Mouse (Mus musculus) forebrain, embryonic 14.5 days (tissue): ENCODE measurements at regions not wholly inside any gene's neighbourhood (a gene's known extent, or its start where the extent isn't known, plus 50 kb on each side); places are given as distances from the start of the nearest gene placed in this dataset.

ENCODE experiments used
- ATAC-seq: fragments of 200-750 bp; cut with Nextera tagmentation; 2 replicates; pipeline ENCODE4 v1.8.0; 2017; ENCODE audit warnings: mild to moderate bottlenecking, moderate library complexity
- DNase-seq: peaks from one replicate; pipeline ENCODE4 v3.0.0-alpha.2; 2015; ENCODE audit warnings: low spot score
- H3K27ac ChIP-seq: fragments of 300-500 bp; sonication (generic); 2 replicates; pipeline ENCODE4 v1.5.1; 2014; ENCODE audit warnings: low read depth, mild to moderate bottlenecking, control low read depth, low read length, moderate library complexity
- H3K27me3 ChIP-seq: fragments of 300-500 bp; sonication (generic); replicated peaks from 2 replicates; pipeline ENCODE4 v1.6.1; 2014; ENCODE audit warnings: low read length, control low read depth, mixed read lengths; ENCODE audit not compliant: control insufficient read depth, insufficient read depth
- H3K36me3 ChIP-seq: fragments of 300-500 bp; sonication (generic); 2 replicates; pipeline ENCODE4 v1.6.1; 2014; ENCODE audit warnings: low read length, control low read depth; ENCODE audit not compliant: control insufficient read depth, insufficient read depth
- H3K4me1 ChIP-seq: fragments of 300-500 bp; sonication (generic); 2 replicates; pipeline ENCODE4 v1.6.1; 2014; ENCODE audit warnings: antibody characterized with exemption, low read length, control low read depth; ENCODE audit not compliant: control insufficient read depth, insufficient read depth
- H3K4me2 ChIP-seq: fragments of 300-500 bp; sonication (generic); 2 replicates; pipeline ENCODE4 v1.6.1; 2014; ENCODE audit warnings: mild to moderate bottlenecking, control low read depth, low read length
- H3K4me3 ChIP-seq: fragments of 300-500 bp; sonication (generic); 2 replicates; pipeline ENCODE4 v1.5.1; 2014; ENCODE audit warnings: low read depth, low read length, control low read depth
- H3K9ac ChIP-seq: fragments of 300-500 bp; sonication (generic); 2 replicates; pipeline ENCODE4 v1.6.1; 2014; ENCODE audit warnings: mild to moderate bottlenecking, low read length, control low read depth, moderate library complexity
- H3K9me3 ChIP-seq: fragments of 300-500 bp; sonication (generic); replicated peaks from 2 replicates; pipeline ENCODE4 v1.6.1; 2016; ENCODE audit warnings: low read length, control low read depth, mixed read lengths; ENCODE audit not compliant: control insufficient read depth
- WGBS: fragments of 180-500 bp; shearing (Covaris S2); extraction: QIAGEN DNeasy Blood & Tissue Kit; methylation state at CpG from one replicate; pipeline ENCODE4 v1.1.7; 2014; 5-methylcytosine and 5-hydroxymethylcytosine counted together

GRCm38 (mm10) chr2:61182424-61182979 lies 219.5 kb upstream of the Rbms1 start:
- H3K4me3 ChIP-seq = no peak overlapping the region
- DNase-seq = peak; percentile 16
- H3K9me3 ChIP-seq = no peaks in the 10 kb centered on the region
- no peak overlapping the region for H3K9ac ChIP-seq
- no peaks in the 10 kb centered on the region for H3K27me3 ChIP-seq
- no peaks in the 10 kb centered on the region for H3K36me3 ChIP-seq
- no peak for ATAC-seq
- no peak overlapping the region for H3K27ac ChIP-seq
- 63% methylated on average over 8 of the region's 8 CpGs for WGBS
- no peak overlapping the region for H3K4me2 ChIP-seq
- no peaks in the 10 kb centered on the region for H3K4me1 ChIP-seq

GRCm38 (mm10) chr2:61177801-61178200 lies 214.8 kb upstream of the Rbms1 start:
- no peaks in the 10 kb centered on the region for H3K9me3 ChIP-seq
- H3K27ac ChIP-seq = no peak overlapping the region
- H3K4me2 ChIP-seq = no peak overlapping the region
- no peak for ATAC-seq
- H3K36me3 ChIP-seq = no peaks in the 10 kb centered on the region
- H3K4me3 ChIP-seq = no peak overlapping the region
- no peaks in the 10 kb centered on the region for H3K4me1 ChIP-seq
- no peak for DNase-seq
- WGBS = 89% methylated on average over 2 of the region's 2 CpGs
- no peak overlapping the region for H3K9ac ChIP-seq
- H3K27me3 ChIP-seq = no peaks in the 10 kb centered on the region

GRCm38 (mm10) chr2:61176807-61177206 lies 213.8 kb upstream of the Rbms1 start:
- Histone ChIP-seq H3K9me3 (no peaks in the 10 kb centered on the region), H3K4me1 (no peaks in the 10 kb centered on the region), H3K36me3 (no peaks in the 10 kb centered on the region), H3K4me2 (no peak overlapping the region), H3K27ac (no peak overlapping the region), H3K27me3 (no peaks in the 10 kb centered on the region), H3K9ac (no peak overlapping the region), H3K4me3 (no peak overlapping the region)
- DNase-seq (no peak), ATAC-seq (no peak)
- WGBS = 26% methylated on average over 2 of the region's 2 CpGs

GRCm38 (mm10) chr2:61173581-61173980 lies 210.6 kb upstream of the Rbms1 start:
- no peak overlapping the region for H3K27ac ChIP-seq
- H3K9ac ChIP-seq = no peak overlapping the region
- 93% methylated on average over 2 of the region's 2 CpGs for WGBS
- no peaks in the 10 kb centered on the region for H3K36me3 ChIP-seq
- no peak overlapping the region for H3K4me3 ChIP-seq
- no peak for ATAC-seq
- no peak for DNase-seq
- no peaks in the 10 kb centered on the region for H3K9me3 ChIP-seq
- H3K4me1 ChIP-seq = no peaks in the 10 kb centered on the region
- H3K4me2 ChIP-seq = no peak overlapping the region
- H3K27me3 ChIP-seq = no peaks in the 10 kb centered on the region

- Histone ChIP-seq H3K27ac (no peak overlapping the region), H3K4me3 (no peak overlapping the region), H3K4me1 (no peaks in the 10 kb centered on the region), H3K9me3 (no peaks in the 10 kb centered on the region), H3K36me3 (no peaks in the 10 kb centered on the region), H3K9ac (no peak overlapping the region), H3K4me2 (no peak overlapping the region), H3K27me3 (no peaks in the 10 kb centered on the region)
- no peak for ATAC-seq
- WGBS = 96% methylated on average over 1 of the region's 1 CpGs
- DNase-seq = no peak
Observed at GRCm38 (mm10) chr2:61161336-61161735, 198.3 kb upstream of the Rbms1 start.

GRCm38 (mm10) chr2:61159761-61160160 lies 196.8 kb upstream of the Rbms1 start:
- 92% methylated on average over 3 of the region's 3 CpGs for WGBS
- Histone ChIP-seq H3K4me3 (no peak overlapping the region), H3K9ac (no peak overlapping the region), H3K9me3 (no peaks in the 10 kb centered on the region), H3K4me2 (no peak overlapping the region), H3K27me3 (no peaks in the 10 kb centered on the region), H3K27ac (no peak overlapping the region), H3K36me3 (no peaks in the 10 kb centered on the region), H3K4me1 (no peaks in the 10 kb centered on the region)
- no peak for DNase-seq
- ATAC-seq = no peak

- DNase-seq = peak; percentile 17
- H3K36me3 ChIP-seq = no peaks in the 10 kb centered on the region
- H3K27me3 ChIP-seq = no peaks in the 10 kb centered on the region
- no peaks in the 10 kb centered on the region for H3K4me1 ChIP-seq
- 74% methylated on average over 19 of the region's 19 CpGs for WGBS
- H3K4me3 ChIP-seq = no peak overlapping the region
- no peak overlapping the region for H3K9ac ChIP-seq
- H3K9me3 ChIP-seq = no peaks in the 10 kb centered on the region
- H3K4me2 ChIP-seq = no peak overlapping the region
- ATAC-seq = no peak
- no peak overlapping the region for H3K27ac ChIP-seq
Observed at GRCm38 (mm10) chr2:61138998-61139631, 176.1 kb upstream of the Rbms1 start.

GRCm38 (mm10) chr2:61138625-61138997 lies 175.6 kb upstream of the Rbms1 start:
- H3K4me1 ChIP-seq = no peaks in the 10 kb centered on the region
- H3K27me3 ChIP-seq = no peaks in the 10 kb centered on the region
- H3K9ac ChIP-seq = no peak overlapping the region
- H3K9me3 ChIP-seq = no peaks in the 10 kb centered on the region
- H3K4me3 ChIP-seq = no peak overlapping the region
- H3K4me2 ChIP-seq = no peak overlapping the region
- no peak overlapping the region for H3K27ac ChIP-seq
- H3K36me3 ChIP-seq = no peaks in the 10 kb centered on the region
- DNase-seq (no peak), ATAC-seq (no peak)
- 39% methylated on average over 3 of the region's 3 CpGs for WGBS

- no peak overlapping the region for H3K4me2 ChIP-seq
- H3K4me1 ChIP-seq = no peaks in the 10 kb centered on the region
- DNase-seq (no peak), ATAC-seq (no peak)
- 75% methylated on average over 3 of the region's 3 CpGs for WGBS
- H3K4me3 ChIP-seq = no peak overlapping the region
- H3K9me3 ChIP-seq = no peaks in the 10 kb centered on the region
- no peak overlapping the region for H3K27ac ChIP-seq
- no peaks in the 10 kb centered on the region for H3K36me3 ChIP-seq
- no peaks in the 10 kb centered on the region for H3K27me3 ChIP-seq
- no peak overlapping the region for H3K9ac ChIP-seq
Observed at GRCm38 (mm10) chr2:61137378-61137777, 174.4 kb upstream of the Rbms1 start.
